Mouse (Mus musculus) cerebellum, adult (tissue): ENCODE data around the gene Coq7.

Source experiments
- ATAC-seq: cut with Nextera tagmentation; 2 replicates; pipeline ENCODE4 v1.9.2; 2017; ENCODE audit warnings: mild to moderate bottlenecking, moderate library complexity, mixed read lengths; ENCODE audit not compliant: insufficient number of reproducible peaks, low FRiP score, low TSS enrichment

Gene Coq7

GRCm38 (mm10) chr7:118533178-118533578 is at the start of gene Coq7:
TSS of gene Coq7 (minus strand) at chr7:118533356.
- ATAC-seq, result peak; percentile 99

- ATAC-seq, result no peak
These were observed 46.8 kb upstream of the Coq7 start for GRCm38 (mm10) chr7:118579938-118580337.

GRCm38 (mm10) chr7:118578269-118578668 is 45.1 kb upstream of the Coq7 start:
- ATAC-seq, result no peak

- no peak for ATAC-seq
These were observed 38.9 kb upstream of the Coq7 start for GRCm38 (mm10) chr7:118572039-118572438.

GRCm38 (mm10) chr7:118571350-118571749 is 38.2 kb upstream of the Coq7 start:
- no peak for ATAC-seq

GRCm38 (mm10) chr7:118569121-118569543 is 36.0 kb upstream of the Coq7 start:
- no peak for ATAC-seq

GRCm38 (mm10) chr7:118554290-118554689 is 21.1 kb upstream of the Coq7 start:
- no peak for ATAC-seq

- no peak for ATAC-seq
These were observed 20.7 kb upstream of the Coq7 start for GRCm38 (mm10) chr7:118553881-118554280.

- no peak for ATAC-seq
These were observed 14.3 kb upstream of the Coq7 start for GRCm38 (mm10) chr7:118547451-118547850.

- ATAC-seq, result no peak
These were observed 11.0 kb upstream of the Coq7 start for GRCm38 (mm10) chr7:118544128-118544527.

- ATAC-seq, result no peak
These were observed 1.9 kb upstream of the Coq7 start for GRCm38 (mm10) chr7:118535076-118535475.

GRCm38 (mm10) chr7:118534326-118534725 is 1.2 kb upstream of the Coq7 start:
- ATAC-seq, result no peak

GRCm38 (mm10) chr7:118532519-118533177 is 508 bp downstream of the Coq7 start:
- ATAC-seq, result peak; percentile 91

- ATAC-seq, result no peak
These were observed 6.2 kb downstream of the Coq7 start for GRCm38 (mm10) chr7:118526967-118527366.

- no peak for ATAC-seq
These were observed 11.1 kb downstream of the Coq7 start for GRCm38 (mm10) chr7:118522077-118522476.

GRCm38 (mm10) chr7:118519661-118520060 is 13.5 kb downstream of the Coq7 start:
- no peak for ATAC-seq

GRCm38 (mm10) chr7:118518687-118519086 is 14.5 kb downstream of the Coq7 start:
- ATAC-seq, result peak; percentile 45; the same call in 1 of the 2 replicates

- ATAC-seq, result no peak
These were observed 15.3 kb downstream of the Coq7 start for GRCm38 (mm10) chr7:118517819-118518218.

- no peak for ATAC-seq
These were observed 24.6 kb downstream of the Coq7 start for GRCm38 (mm10) chr7:118508556-118508955.

GRCm38 (mm10) chr7:118503844-118504243 is 29.3 kb downstream of the Coq7 start:
- no peak for ATAC-seq

GRCm38 (mm10) chr7:118502333-118502732 is 30.8 kb downstream of the Coq7 start:
- no peak for ATAC-seq

GRCm38 (mm10) chr7:118499784-118500435 is 33.2 kb downstream of the Coq7 start:
- no peak for ATAC-seq
